18 mouse cellular contexts compared by ENCODE assay signal in genomic region chr13:38670051-38670450, GRCm38 (mm10).
"Had no signal": no experiment of that assay in that cellular context is flagged by ENCODE, and none has a peak within 500 bp of the region (broad histone marks: within the 10 kb centered on the region; RNA-seq: fewer than 3 reads in every experiment).

No protein-coding gene starts in this region.

- H3K4me2 ChIP-seq: lung, embryonic 15.5 days; midbrain, embryonic 11.5 days; midbrain, embryonic 13.5 days; midbrain, embryonic 15.5 days; neural tube, embryonic 12.5 days; stomach, embryonic 15.5 days had no signal

- H3K9ac ChIP-seq: liver, postnatal 0 days; lung, embryonic 15.5 days; midbrain, embryonic 13.5 days; midbrain, embryonic 15.5 days; neural tube, embryonic 12.5 days; stomach, embryonic 15.5 days had no signal

- H3K9me3 ChIP-seq: lung, embryonic 15.5 days; megakaryocyte, embryonic 14.5 days; midbrain, embryonic 13.5 days; midbrain, embryonic 15.5 days; neural tube, embryonic 12.5 days; stomach, embryonic 15.5 days had no signal

- H3K36me3 ChIP-seq: lung, embryonic 15.5 days; midbrain, embryonic 13.5 days; midbrain, embryonic 15.5 days; neural tube, embryonic 12.5 days; stomach, embryonic 15.5 days had no signal

- H3K4me3 ChIP-seq: lung, embryonic 15.5 days; megakaryocyte, embryonic 14.5 days; midbrain, embryonic 13.5 days; midbrain, embryonic 15.5 days; neural tube, embryonic 12.5 days; stomach, embryonic 15.5 days had no signal

- ATAC-seq: liver, postnatal 0 days; lung, postnatal 0 days; midbrain, embryonic 13.5 days; midbrain, embryonic 15.5 days had no signal

- H3K27me3 ChIP-seq: lung, embryonic 15.5 days; midbrain, embryonic 13.5 days; midbrain, embryonic 15.5 days; neural tube, embryonic 12.5 days; stomach, embryonic 15.5 days had no signal

- H3K27ac ChIP-seq: lung, embryonic 15.5 days; macrophage; midbrain, embryonic 13.5 days; midbrain, embryonic 15.5 days; neural tube, embryonic 12.5 days; stomach, embryonic 15.5 days; stomach, postnatal 0 days had no signal

- DNase-seq: liver, postnatal 0 days; lung, adult 2 months; lung, postnatal 14 days; lung, postnatal 36 days; right cerebral cortex, postnatal 14 days; thymus, adult 2 months; thymus, postnatal 25 days; thymus, postnatal 4 days had no signal

- H3K4me1 ChIP-seq: lung, embryonic 15.5 days; midbrain, embryonic 13.5 days; midbrain, embryonic 15.5 days; neural tube, embryonic 12.5 days; stomach, embryonic 15.5 days had no signal
